Mouse (Mus musculus): Measurements from ENCODE around the gene Ythdf2.

Gene Ythdf2

GRCm38 (mm10) chr4:132146201-132146600 lies 65.9 kb downstream of the Ythdf2 start:
- DNase-seq (ENCODE audit: low spot score) = no peak

GRCm38 (mm10) chr4:132145092-132145491 lies 67.0 kb downstream of the Ythdf2 start:
- DNase-seq (ENCODE audit: low spot score) = no peak

- DNase-seq (ENCODE audit: low spot score) = no peak
Observed at GRCm38 (mm10) chr4:132144080-132144841, 67.8 kb downstream of the Ythdf2 start, which contains the start of gene Oprd1. TSS of gene Oprd1 (minus strand) at chr4:132144486.

GRCm38 (mm10) chr4:132138640-132139039 lies 73.5 kb downstream of the Ythdf2 start:
- DNase-seq (ENCODE audit: low spot score) = no peak

- DNase-seq (ENCODE audit: low spot score) = no peak
Observed at GRCm38 (mm10) chr4:132137013-132137412, 75.1 kb downstream of the Ythdf2 start.

All from ovary, adult 18-20 months (tissue).